Mouse (Mus musculus): ENCODE measurements around the gene Zdhhc24.

The Zdhhc24 gene

GRCm38 (mm10) chr19:4876241-4876640 is 2.2 kb upstream of the Zdhhc24 start:
- intact Hi-C loops (cut with DNase I): no loop called here

- intact Hi-C loops (cut with DNase I): no loop called here
Measured at GRCm38 (mm10) chr19:4876755-4877154, 1.7 kb upstream of the Zdhhc24 start.

GRCm38 (mm10) chr19:4877785-4878184 is 683 bp upstream of the Zdhhc24 start, which contains the start of gene Actn3:
TSS of gene Actn3 (minus strand) at chr19:4877909.
- intact Hi-C loops (cut with DNase I): no loop called here

DNA sequence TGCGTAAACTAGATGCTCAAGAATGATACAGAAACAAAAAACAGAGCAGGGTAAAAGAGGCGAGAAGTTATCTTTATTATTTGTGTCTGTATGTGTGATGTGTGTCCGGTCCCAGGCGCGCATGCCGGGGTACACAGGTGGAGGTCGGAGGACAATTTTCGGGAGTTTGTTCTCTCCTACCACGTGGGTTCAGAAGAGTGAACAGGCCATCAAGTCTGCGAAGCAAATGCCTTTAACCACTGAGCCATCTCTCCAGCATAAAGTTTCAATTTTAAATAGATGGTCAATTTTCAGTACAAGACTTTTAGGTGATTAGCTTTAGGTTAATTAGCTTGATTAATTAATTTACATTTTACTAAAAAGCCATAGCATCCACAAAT is 846 bp downstream of the Zdhhc24 start:
- intact Hi-C loops (cut with DNase I): no loop called here

DNA sequence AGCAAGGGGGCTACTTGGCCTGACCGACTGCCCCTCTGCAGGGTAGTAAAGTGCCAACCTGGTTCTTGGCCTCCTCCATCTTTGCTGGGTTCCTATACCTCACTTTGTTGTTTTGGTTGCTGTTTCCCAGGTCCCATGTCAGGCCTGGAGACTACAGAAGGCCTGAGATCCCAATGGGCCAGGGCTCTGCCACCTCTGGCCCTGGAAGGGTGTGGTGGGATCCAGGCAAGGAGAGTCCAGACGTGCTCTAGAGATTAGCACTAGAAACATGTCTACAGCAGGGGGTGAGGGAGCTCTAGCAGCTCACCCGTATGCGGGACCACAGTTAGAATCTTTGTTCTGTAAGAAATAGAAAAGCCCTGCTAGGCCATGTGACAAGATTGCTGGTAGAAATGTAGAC is 5.5 kb downstream of the Zdhhc24 start:
- intact Hi-C loops (cut with DNase I): no loop called here

DNA sequence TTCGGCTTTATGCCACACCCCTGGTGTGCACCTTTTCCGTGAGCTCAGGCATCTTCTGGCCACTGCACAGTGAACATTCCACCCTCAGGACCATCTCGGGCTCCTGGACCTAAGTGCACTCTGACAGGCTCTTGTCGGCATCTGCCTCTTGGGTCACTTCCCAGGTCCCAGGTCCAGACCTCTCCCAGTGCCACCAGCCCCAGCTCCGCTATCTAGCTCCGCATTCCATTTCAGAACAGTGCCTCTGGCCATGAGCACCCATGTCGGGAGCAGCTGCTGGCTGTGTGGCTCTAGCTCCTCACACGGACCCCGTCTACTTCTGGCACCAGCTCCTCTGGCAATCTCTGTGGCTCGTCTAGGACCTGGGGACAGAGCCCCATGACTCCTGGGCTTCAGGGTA is 11.3 kb downstream of the Zdhhc24 start:
- intact Hi-C loops (cut with DNase I): no loop called here

GRCm38 (mm10) chr19:4891798-4892197 is 13.3 kb downstream of the Zdhhc24 start:
- intact Hi-C loops (cut with DNase I): no loop called here

GRCm38 (mm10) chr19:4896780-4897520 is 18.5 kb downstream of the Zdhhc24 start:
- intact Hi-C loops (cut with DNase I): no loop called here

- intact Hi-C loops (cut with DNase I): no loop called here
Measured at GRCm38 (mm10) chr19:4898972-4899371, 20.5 kb downstream of the Zdhhc24 start.

GRCm38 (mm10) chr19:4899888-4900287 is 21.4 kb downstream of the Zdhhc24 start:
- intact Hi-C loops (cut with DNase I): no loop called here

- intact Hi-C loops (cut with DNase I): no loop called here
Measured at GRCm38 (mm10) chr19:4905979-4906794, 27.7 kb downstream of the Zdhhc24 start, which contains the start of gene Bbs1. TSS of gene Bbs1 (minus strand) at chr19:4906628.

- intact Hi-C loops (cut with DNase I): no loop called here
Measured at GRCm38 (mm10) chr19:4908107-4908506, 29.6 kb downstream of the Zdhhc24 start.

GRCm38 (mm10) chr19:4909376-4909775 is 30.9 kb downstream of the Zdhhc24 start:
- intact Hi-C loops (cut with DNase I): no loop called here

- intact Hi-C loops (cut with DNase I): no loop called here
Measured at GRCm38 (mm10) chr19:4915924-4916603, 37.6 kb downstream of the Zdhhc24 start.

DNA sequence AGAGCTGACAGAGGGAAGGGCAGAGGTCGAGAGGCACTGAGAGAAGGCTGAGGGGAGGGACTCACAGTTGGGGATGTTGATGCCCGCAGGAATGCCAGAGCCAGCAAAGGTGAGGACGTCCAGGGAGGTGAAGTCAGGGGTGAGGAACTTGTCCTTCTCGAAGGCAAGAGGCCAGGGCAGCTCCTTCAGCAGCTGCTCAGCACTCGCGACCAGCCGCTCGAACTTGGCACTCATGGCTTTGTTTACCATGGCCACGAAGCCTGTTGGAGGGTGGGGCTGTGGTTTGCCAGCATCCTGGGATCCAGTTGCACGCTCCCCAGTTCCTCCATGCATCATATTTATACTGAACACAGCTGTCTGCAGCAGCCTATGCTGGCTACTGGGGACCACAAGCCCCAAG is 38.4 kb downstream of the Zdhhc24 start:
- intact Hi-C loops (cut with DNase I): no loop called here

DNA sequence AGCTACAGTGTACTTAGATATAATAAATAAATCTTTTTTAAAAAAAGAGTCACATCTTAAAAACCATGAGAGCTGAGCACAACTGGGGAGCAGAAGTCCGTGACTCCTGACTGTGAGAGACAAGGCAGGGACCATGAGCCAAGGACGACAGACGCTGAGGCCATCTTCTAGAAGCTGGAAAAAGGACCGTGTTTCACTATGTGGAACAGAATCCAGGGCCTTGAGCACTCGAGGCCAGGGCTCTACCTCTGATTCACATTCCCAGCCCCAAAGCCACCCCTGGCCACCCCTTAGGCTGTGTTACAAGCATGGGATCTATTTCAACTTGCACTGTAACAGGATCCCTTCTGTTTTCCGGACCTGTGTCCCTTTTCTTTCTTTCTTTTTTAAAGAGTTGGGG is 41.2 kb downstream of the Zdhhc24 start:
- intact Hi-C loops (cut with DNase I): no loop called here

DNA sequence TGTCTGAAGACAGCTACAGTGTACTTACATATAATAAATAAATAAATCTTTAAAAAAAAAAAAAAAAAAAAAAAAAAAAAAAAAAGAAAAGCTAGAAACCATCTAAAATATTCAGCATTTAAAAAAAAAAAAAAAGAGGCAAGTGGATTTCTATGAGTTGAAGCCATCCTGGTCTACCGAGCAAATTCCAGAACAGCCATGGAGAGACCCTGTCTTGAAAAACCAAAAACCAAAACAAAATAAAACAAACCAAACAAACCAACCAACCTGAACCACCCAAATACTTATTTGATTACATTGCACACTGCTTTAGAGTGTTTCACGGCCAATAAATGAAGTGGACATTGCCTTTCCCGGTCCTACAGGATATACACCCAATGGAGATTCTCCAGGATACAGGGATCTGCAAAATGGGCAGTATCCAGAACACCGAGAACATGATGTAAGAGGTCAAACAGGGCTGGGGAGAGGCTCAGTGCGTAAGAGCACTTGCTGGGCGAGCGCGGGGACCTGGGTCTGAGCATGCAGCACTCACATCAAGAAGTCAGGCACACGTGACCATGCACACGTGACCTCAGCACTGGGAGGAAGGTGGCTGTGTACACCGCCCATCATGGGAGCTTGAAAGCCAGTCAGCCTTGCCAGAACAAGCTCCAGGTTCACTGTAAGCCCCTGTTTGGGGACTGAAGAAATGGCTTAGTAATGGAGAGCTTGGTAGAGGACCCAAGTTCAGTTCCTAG is 46.8 kb downstream of the Zdhhc24 start:
- intact Hi-C loops (cut with DNase I): no loop called here

DNA sequence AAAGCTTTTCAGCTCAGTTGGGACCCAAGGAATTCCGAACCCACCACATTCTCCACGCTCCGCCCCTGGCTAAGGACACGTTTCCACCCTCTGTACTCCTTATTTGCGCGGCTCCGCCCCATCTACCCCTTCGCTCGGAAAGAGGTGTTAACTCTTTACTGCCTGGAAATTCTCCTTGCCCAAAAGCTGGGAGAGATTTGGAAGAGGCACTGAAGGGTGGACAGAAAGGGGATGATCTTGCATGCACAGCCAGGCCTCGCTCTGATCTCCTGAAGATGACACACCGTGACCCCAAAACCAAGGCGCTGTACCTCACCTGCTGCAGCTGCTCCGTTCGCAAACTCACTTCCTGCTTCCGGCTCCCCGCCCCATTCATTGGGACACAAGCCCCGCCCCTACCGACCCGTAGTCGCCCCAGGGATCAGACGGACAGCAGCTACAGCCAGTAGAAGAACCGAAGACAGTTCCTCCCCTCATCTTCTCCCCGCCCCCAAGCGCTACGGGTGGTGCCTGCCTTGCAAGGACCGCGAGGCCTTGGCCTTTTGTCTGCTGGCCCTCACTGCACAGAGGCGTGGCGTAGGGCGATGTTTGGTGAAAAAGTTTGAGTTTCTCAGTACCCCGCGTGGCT is 49.5 kb downstream of the Zdhhc24 start, which contains the start of gene Dpp3:
Gene Dpp3 (minus strand): TSS at position 384 of the 628 bp plus-strand sequence.
- intact Hi-C loops (cut with DNase I): no loop called here

DNA sequence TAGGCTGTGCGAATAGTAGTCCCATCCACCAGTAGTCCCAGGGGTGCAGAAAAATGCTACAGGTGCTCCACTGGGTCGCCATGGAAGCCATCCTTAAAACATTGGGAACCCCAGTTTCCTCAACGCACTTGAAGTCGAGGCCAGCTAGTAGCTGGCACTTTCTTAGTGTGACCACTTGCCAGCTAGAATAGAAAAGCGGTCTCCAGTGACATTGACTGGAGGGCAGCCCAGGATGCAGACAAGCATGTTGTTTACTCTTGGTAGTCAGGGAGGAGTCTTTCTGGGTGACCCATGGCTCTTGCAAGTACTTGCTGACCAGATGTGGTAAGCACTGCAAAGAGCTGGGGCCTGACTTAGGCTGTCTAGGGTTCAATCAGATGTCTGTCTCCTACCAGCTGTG is 50.3 kb downstream of the Zdhhc24 start:
- intact Hi-C loops (cut with DNase I): no loop called here

Data from adrenal gland (tissue).